Mouse (Mus musculus): ENCODE measurements around the gene Gm36245.
A peak's percentile ranks its signal among the peaks of the same experiment; 100 is the strongest.
"Not testable (repeated sequence)": the region's sequence is repeated elsewhere in the genome, so short reads cannot be mapped to it uniquely, and the experiment has no call there.

The Gm36245 gene

DNA sequence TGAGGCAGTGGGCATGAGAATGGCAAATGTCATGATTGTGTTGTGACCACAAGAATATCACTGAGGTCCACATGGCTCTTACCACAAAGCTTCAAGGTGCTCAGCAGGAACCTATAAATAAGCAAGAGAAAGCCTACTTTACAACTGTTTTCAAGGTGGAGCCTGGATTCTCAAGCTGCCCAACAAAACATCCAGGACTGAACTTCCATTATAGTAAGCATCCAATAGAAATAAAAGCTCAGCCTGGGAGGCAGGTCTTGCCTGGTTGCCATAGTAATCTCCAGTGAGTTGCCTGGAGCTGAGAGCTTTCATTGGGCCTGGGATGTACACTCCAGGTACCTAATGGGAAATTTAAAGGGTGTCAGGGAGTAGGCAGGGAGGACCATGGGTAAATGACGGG, at the start of gene Gm36245:
Gene Gm36245 (plus strand): TSS at position 301 of the 400 bp plus-strand sequence.
- no peak for DNase-seq (ENCODE audit: low spot score)

DNA sequence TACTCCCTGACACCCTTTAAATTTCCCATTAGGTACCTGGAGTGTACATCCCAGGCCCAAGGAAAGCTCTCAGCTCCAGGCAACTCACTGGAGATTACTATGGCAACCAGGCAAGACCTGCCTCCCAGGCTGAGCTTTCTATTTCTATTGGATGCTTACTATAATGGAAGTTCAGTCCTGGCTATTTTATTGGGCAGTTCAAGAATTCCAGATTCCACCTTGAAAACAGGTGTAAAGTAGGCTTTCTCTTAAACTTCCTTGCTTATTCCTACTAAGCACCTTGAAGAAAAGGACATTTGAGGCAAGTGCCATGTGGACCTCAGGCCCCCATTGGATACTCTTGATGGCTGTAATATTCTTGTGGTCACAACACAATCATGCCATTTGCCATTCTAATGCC, 37.3 kb upstream of the Gm36245 start, which contains the start of gene 1700025B11Rik:
Gene 1700025B11Rik (minus strand): TSS at position 101 of the 400 bp plus-strand sequence.
- no peak for DNase-seq (ENCODE audit: low spot score)

- DNase-seq (ENCODE audit: low spot score) = no peak
Observed at GRCm38 (mm10) chr15:77563219-77563618, 35.8 kb upstream of the Gm36245 start.

GRCm38 (mm10) chr15:77578801-77579200, 20.3 kb upstream of the Gm36245 start:
- DNase-seq (ENCODE audit: low spot score) = no peak

DNA sequence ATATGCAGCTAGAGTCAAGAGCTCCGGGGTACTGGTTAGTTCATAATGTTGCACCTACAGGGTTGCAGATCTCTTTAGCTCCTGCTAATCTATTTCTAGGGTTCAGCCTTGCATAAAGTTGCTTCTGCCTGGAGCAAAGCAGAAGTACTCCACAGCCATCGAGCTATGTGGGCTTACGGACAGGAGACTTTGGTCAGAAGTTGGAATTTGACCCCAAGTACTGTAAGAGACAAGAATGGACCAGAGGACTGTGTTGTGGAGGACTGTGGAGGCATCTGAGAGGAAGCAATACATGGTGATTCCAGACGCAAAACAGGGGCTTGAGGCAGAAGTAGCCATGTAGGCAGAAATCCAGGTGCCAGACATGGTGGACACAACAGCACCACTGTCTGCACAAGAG, 19.7 kb upstream of the Gm36245 start:
- DNase-seq (ENCODE audit: low spot score) = no peak

- peak; percentile 15 for DNase-seq (ENCODE audit: low spot score)
Observed at GRCm38 (mm10) chr15:77581681-77582080, 17.4 kb upstream of the Gm36245 start.

GRCm38 (mm10) chr15:77587026-77587425, 12.0 kb upstream of the Gm36245 start:
- DNase-seq (ENCODE audit: low spot score) = no peak

GRCm38 (mm10) chr15:77588981-77589380, 10.1 kb upstream of the Gm36245 start:
- DNase-seq (ENCODE audit: low spot score) = no peak

DNA sequence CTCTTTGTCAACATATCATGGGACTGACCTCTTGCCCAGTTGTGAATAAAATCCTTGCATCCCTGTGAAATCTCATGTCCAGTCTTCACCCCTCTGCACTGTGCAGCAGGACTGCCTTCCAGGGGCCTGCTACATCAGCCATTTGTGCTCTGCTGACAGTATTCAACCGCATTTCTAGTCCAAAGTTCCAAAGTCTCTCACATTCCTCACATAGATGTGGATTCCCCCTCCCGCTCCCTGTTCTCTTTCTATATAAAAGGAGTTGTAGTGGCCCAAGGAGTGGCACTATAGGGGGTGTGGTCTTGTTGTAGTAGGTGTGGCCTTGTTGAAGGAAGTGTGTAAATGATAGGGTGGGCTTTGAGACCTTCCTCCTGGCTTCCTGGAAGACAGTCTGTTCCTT, 8.2 kb upstream of the Gm36245 start:
- DNase-seq (ENCODE audit: low spot score) = no peak

- no peak for DNase-seq (ENCODE audit: low spot score)
Observed at GRCm38 (mm10) chr15:77593557-77593956, 5.5 kb upstream of the Gm36245 start.

- DNase-seq (ENCODE audit: low spot score) = no peak
Observed at GRCm38 (mm10) chr15:77595961-77596360, 3.1 kb upstream of the Gm36245 start, which contains the start of gene Apol10b. Gene Apol10b (minus strand): TSS chr15:77596125.

- DNase-seq (ENCODE audit: low spot score) = no peak
Observed at GRCm38 (mm10) chr15:77598429-77598828, 629 bp upstream of the Gm36245 start.

DNA sequence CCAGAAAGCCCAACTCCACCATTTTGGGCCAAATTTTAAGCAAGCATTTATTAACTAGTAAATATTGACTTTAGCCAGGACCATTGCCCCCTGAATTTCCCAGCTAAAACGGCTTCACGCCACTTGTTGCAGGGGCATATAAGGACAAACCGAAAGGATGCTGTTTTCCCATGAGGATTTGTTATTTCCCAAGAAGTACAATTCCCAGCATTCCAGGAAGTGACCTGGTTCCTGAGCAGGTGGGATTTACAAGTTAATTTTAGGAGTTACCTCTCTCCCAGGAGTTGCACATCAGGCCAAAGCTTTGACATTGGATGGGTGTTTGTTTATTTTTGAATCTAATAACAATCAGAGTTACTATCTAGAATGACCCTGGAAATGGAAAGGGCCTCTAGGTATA, 7.0 kb downstream of the Gm36245 start:
- no peak for DNase-seq (ENCODE audit: low spot score)

DNA sequence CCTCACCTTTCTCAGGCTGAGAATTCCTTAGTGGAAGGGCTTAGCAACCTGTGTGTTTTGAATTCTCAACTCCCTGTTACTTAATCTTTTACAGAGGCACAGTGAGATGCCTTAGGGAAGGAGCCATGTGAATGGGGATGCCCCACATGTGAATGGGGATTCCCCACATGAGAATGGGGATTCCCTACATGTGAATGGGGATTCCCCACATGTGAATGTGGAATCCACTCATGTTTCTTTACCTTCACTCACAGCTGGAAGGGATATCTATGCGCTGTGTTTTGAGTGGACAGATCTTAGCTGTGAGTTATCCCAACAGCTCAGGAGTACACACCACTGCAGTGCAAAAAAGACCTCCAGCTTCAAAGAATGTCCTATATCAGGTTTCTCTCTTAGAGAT, 25.7 kb downstream of the Gm36245 start:
- no peak for DNase-seq (ENCODE audit: low spot score)

DNA sequence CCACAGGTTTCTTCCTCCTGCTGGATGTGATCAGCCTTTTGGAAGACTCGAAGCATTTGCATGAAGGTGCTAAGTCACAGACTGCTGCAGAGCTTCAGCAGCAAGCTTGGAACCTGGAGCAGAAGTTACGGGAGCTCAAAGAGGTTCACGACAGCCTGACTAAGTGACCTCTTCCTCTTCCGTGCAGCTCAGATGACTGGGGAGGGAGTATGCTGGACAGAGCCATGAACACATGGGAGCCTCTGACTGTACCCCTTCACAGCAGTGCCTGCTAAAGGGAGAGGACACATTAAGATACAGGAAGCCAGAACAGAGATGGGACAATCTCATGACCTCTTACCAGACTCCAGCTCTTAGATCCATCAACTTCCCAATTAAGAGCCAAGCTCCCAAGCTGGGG, 27.4 kb downstream of the Gm36245 start:
- DNase-seq (ENCODE audit: low spot score) = not testable (repeated sequence)

DNA sequence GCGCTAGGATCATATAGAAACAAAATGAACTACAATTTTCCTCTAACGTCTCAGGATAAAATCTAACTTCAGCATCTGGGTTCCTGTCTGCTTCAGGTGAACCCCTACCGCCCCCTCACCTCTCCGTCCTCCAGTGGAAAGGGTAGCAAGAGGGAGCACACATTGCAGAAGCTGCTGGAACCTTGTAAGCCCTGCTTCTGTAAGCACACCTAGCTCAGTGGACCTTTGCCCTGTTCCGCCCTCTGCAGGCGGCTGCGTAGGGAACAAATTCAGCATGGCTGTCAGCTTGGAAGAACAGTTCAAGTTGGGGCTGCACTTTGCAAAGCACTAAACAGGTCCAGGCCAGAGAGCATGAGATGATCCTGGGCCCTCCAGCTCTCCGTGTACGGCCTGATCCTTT, 29.6 kb downstream of the Gm36245 start:
- not testable (repeated sequence) for DNase-seq (ENCODE audit: low spot score)

GRCm38 (mm10) chr15:77629822-77630221, 30.8 kb downstream of the Gm36245 start:
- not testable (repeated sequence) for DNase-seq (ENCODE audit: low spot score)

GRCm38 (mm10) chr15:77643176-77643575, 44.1 kb downstream of the Gm36245 start, which contains the start of gene Apol11b:
Gene Apol11b (minus strand): TSS chr15:77643286.
- DNase-seq (ENCODE audit: low spot score) = not testable (repeated sequence)

DNA sequence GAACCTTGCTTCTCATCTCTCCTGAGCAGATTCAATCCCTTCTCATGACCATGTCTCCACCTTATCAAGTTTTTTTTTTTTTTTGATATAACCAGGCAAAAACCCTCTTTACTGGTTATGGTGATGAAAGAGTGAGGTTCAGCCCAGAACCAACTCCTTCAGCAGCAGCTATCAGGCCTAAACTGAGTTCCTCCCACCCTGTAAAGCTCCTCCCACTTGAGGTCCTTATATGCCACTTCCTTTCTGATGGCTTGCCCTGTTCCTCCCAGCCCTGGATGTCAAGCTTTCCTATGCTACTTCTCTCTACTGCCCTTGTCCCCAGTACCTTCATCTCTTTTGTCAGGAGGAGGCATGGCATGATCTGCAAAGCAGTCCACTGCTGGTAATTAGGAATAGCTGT, 52.1 kb downstream of the Gm36245 start:
- DNase-seq (ENCODE audit: low spot score) = not testable (repeated sequence)
